Comparison of ENCODE assay signal across 19 mouse cellular contexts in the genomic region with DNA sequence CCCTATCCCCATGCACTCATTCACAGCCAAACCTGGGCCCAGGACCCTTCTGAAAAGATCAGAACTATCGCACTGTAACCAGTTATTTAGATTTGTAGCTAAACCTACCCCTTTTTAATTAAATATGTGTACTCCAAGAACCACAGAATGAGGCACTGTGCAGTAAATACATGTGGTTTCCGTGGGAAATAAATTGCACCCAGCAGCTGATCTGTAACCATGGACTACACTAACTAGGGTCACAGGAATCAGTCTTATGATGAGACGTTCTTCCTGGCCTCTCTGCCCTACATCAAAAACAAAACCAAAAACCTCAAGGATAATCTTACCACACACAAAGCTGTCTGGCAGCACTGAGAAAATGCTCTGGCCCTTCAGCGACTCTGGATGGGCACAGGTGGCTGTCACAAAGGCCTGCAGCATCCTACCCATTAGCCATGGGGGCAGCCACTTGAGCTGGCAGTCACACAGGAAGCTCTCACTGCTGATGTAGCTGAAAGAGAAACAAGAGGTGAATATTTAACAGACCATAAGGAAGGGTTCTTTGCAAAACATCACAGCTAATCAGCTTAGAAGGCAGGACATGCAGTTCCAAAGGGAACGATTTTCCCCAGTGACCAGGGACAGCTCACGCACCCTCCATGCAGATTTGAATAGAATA.
DNase-seq lines count a peak whose midpoint lies in the region; ATAC-seq and TF ChIP-seq lines count a peak whose summit lies in the region.
"Had no signal": no experiment of that assay in that cellular context is flagged by ENCODE, and none has a peak within 500 bp of the region (broad histone marks: within the 10 kb centered on the region; RNA-seq: fewer than 3 reads in every experiment).

No protein-coding gene starts in this region.

- DNase-seq in hindbrain, postnatal 0 days (ENCODE audit: low spot score), result no peak
- peak; percentile 52 to 59 for DNase-seq in kidney, adult 8-10 months
- peak; percentile 39 to 73 for DNase-seq in kidney, postnatal 25 days
- DNase-seq in heart, adult 11 months, result no peak
- DNase-seq in lung, postnatal 36 days, result no peak
- no peak for DNase-seq in testis, postnatal 10 days (ENCODE audit: low spot score)
- DNase-seq: adrenal gland, postnatal 10 days; B cell, adult 2 months; cerebellum, postnatal 14 days; embryo, embryonic 11 days; heart, postnatal 10 days; liver; lung, postnatal 10 days had no signal

- no peak overlapping the region for H3K4me2 ChIP-seq in hindbrain, postnatal 0 days (ENCODE audit: low read depth, low read length)
- H3K4me2 ChIP-seq in hindbrain, embryonic 16.5 days (ENCODE audit: low read length), result no peak overlapping the region

- H3K9me3 ChIP-seq in hindbrain, postnatal 0 days (ENCODE audit: low read length), result no peaks in the 10 kb centered on the region
- no peaks in the 10 kb centered on the region for H3K9me3 ChIP-seq in hindbrain, embryonic 16.5 days (ENCODE audit: control insufficient read depth, low read length)
- H3K9me3 ChIP-seq: heart, embryonic 10.5 days had no signal

- H3K4me1 ChIP-seq in hindbrain, postnatal 0 days (ENCODE audit: insufficient read depth, low read length), result no peaks in the 10 kb centered on the region
- no peaks in the 10 kb centered on the region for H3K4me1 ChIP-seq in hindbrain, embryonic 16.5 days (ENCODE audit: control insufficient read depth, insufficient read depth, low read depth, low read length)

- 0 out of 2 replicates have a peak overlapping the region, but pooled peaks have one; percentile 26 for H3K27ac ChIP-seq in hindbrain, postnatal 0 days
- no peak overlapping the region for H3K27ac ChIP-seq in hindbrain, embryonic 16.5 days (ENCODE audit: low read depth, low read length)
- H3K27ac ChIP-seq: heart, embryonic 10.5 days; layer of hippocampus, adult 2 months; stomach, postnatal 0 days had no signal

- H3K9ac ChIP-seq in hindbrain, postnatal 0 days (replicated peaks; ENCODE audit: low read length), result no peak overlapping the region; the same call in 1 of the 2 replicates
- no peak overlapping the region for H3K9ac ChIP-seq in hindbrain, embryonic 16.5 days (ENCODE audit: low read depth, low read length)

- 49% methylated on average over 6 of the region's 6 CpGs for WGBS in hindbrain, postnatal 0 days
- 68% methylated on average over 6 of the region's 6 CpGs for WGBS in hindbrain, embryonic 16.5 days

- ATAC-seq in hindbrain, postnatal 0 days, result no peak; the same call in 1 of the 2 replicates
- no peak for ATAC-seq in hindbrain, embryonic 16.5 days
- peak; percentile 42; the same call in 1 of the 2 replicates for ATAC-seq in common myeloid progenitor, adult 5-6 weeks (replicated peaks; ENCODE audit: low read depth, poor library complexity, severe bottlenecking)
- ATAC-seq: inflammation-experienced regulatory T-cells, adult 6 months had no signal

- no peaks in the 10 kb centered on the region for H3K27me3 ChIP-seq in hindbrain, postnatal 0 days (ENCODE audit: insufficient read depth, low read length)
- H3K27me3 ChIP-seq in hindbrain, embryonic 16.5 days (replicated peaks; ENCODE audit: control insufficient read depth, insufficient read depth, low read length), result no peaks in the 10 kb centered on the region

- no peak overlapping the region for H3K4me3 ChIP-seq in hindbrain, postnatal 0 days (ENCODE audit: low read length)
- no peak overlapping the region for H3K4me3 ChIP-seq in hindbrain, embryonic 16.5 days (ENCODE audit: low read length)
- H3K4me3 ChIP-seq: heart, embryonic 10.5 days; layer of hippocampus, adult 2 months had no signal

- TF ChIP-seq CTCF in hindbrain, postnatal 0 days (IDR thresholded peaks at IDR 0.05; ENCODE audit: low read depth), result no peak

- H3K36me3 ChIP-seq in hindbrain, postnatal 0 days (ENCODE audit: insufficient read depth, low read length), result peaks cover 65% of the 10 kb centered on the region
- H3K36me3 ChIP-seq in hindbrain, embryonic 16.5 days (ENCODE audit: control insufficient read depth, insufficient read depth, low read length), result peaks cover 16% of the 10 kb centered on the region

Comparison
In these comparisons a context has a peak if more than half of its experiments do, and no peak if none do; other contexts are left out.
1. DNase-seq: peak in kidney, adult 8-10 months (2 of 2) and kidney, postnatal 25 days (2 of 2); none in hindbrain, postnatal 0 days (single experiment), heart, adult 11 months (single experiment), lung, postnatal 36 days (single experiment) and testis, postnatal 10 days (single experiment).